Mouse (Mus musculus) right cerebral cortex, adult 18-20 months (tissue): ENCODE data around the gene Cd300ld3.
"Not testable (repeated sequence)": the region's sequence is repeated elsewhere in the genome, so short reads cannot be mapped to it uniquely, and the experiment has no call there.

Experiments
- DNase-seq: peaks from one replicate; pipeline ENCODE4 v3.0.0; 2022; ENCODE audit warnings: mixed read lengths

Cd300ld3 gene

GRCm38 (mm10) chr11:115052206-115052605 is 4.0 kb upstream of the Cd300ld3 start:
- no peak for DNase-seq

DNA sequence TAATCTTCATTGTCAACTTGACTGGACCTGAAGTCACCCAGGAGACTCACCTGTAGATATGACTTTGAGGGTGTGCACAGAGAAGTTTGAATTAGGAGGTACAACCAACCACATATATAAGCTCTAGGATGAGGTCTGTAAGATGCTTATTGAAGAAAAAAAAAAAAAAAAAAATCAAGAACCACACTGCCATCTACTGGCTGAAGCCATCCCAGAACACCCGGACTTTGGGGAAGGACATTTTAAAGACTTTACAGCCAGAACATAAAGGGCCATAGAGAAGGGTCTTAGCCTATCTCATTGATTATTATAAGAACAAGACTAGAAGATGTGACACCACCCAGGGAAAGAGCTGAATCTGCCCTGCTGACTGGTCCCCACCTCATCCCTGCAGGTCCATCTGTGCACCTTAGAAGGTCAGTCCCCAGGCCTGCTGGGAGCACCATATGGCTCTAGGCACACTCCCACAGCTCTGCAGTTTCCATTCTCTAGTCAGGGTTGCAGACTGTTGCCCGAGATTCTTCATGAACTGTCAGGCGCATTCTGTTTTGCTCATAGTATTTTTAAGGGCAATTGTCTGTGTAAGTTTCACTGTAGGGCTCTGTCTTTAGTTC is 1.2 kb upstream of the Cd300ld3 start:
- no peak for DNase-seq

- not testable (repeated sequence) for DNase-seq
Observed at GRCm38 (mm10) chr11:115037669-115038068, 10.5 kb downstream of the Cd300ld3 start, which contains the start of gene Cd300ld5. Cd300ld5 (minus strand) TSS chr11:115037769.

GRCm38 (mm10) chr11:115026912-115027311 is 21.3 kb downstream of the Cd300ld3 start, which contains the start of gene Cd300ld4:
Cd300ld4 (minus strand) TSS chr11:115027012.
- DNase-seq = not testable (repeated sequence)

GRCm38 (mm10) chr11:115016093-115016492 is 32.1 kb downstream of the Cd300ld3 start, which contains the start of gene Cd300ld2:
Cd300ld2 (minus strand) TSS chr11:115016193.
- not testable (repeated sequence) for DNase-seq

GRCm38 (mm10) chr11:115004070-115004469 is 44.1 kb downstream of the Cd300ld3 start:
- DNase-seq = no peak

DNA sequence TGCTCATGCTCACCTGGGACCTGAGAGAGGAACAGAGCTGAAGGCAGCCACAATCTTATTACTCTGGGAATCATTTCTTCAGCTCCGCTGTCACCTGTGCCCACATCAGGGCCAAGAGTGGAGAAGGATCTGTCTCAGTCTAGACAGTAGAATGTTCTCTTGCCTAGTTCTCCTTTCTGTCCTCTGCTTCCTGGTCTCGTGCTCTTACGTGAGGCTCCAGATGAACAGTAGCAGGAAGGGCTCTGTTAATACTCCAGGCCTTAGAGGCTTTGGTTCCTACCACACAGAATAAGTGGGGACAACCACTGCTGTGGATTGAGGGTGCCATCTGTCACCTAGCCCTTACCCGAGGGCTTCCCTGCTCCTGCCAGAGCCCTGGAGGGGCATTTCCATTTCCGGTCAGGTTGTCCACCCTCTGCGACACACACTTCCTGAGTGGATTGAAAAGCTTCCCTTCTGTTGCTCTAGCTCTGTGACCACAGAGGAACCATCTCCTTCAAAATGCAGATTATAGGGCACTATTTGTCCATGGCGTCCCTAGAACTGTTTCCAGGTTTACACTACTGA is 46.7 kb downstream of the Cd300ld3 start, which contains the start of gene Cd300c2:
Cd300c2 (minus strand) TSS at position 407 of the 567 bp plus-strand sequence.
- DNase-seq = no peak
